Mouse (Mus musculus) stomach, postnatal 0 days (tissue): ENCODE data around the gene Kcnc3. TPM values are rescaled to one million over a fixed set of nuclear protein-coding genes. Genes with fewer than 3 reads are reported as not detected.

Experiments used
- ATAC-seq: fragments of 200-750 bp; cut with Nextera tagmentation; 2 replicates; pipeline ENCODE4 v1.8.0; 2017; ENCODE audit not compliant: low FRiP score, low TSS enrichment
- DNase-seq: peaks from one replicate; pipeline ENCODE4 v3.0.0-alpha.2; 2016; ENCODE audit warnings: low spot score
- H3K27ac ChIP-seq: fragments of 300-500 bp; sonication (generic); replicated peaks from 2 replicates; pipeline ENCODE4 v1.5.1; 2014; ENCODE audit warnings: mild to moderate bottlenecking, control low read depth
- H3K27me3 ChIP-seq: fragments of 300-500 bp; sonication (generic); 2 replicates; pipeline ENCODE4 v1.6.1; 2014; ENCODE audit warnings: low read length; ENCODE audit not compliant: control insufficient read depth, insufficient read depth
- H3K36me3 ChIP-seq: fragments of 300-500 bp; sonication (generic); 2 replicates; pipeline ENCODE4 v1.6.1; 2014; ENCODE audit warnings: low read length, mixed read lengths; ENCODE audit not compliant: control insufficient read depth, insufficient read depth
- H3K4me1 ChIP-seq: fragments of 300-500 bp; sonication (generic); replicated peaks from 2 replicates; pipeline ENCODE4 v1.6.1; 2014; ENCODE audit warnings: antibody characterized with exemption; ENCODE audit not compliant: control insufficient read depth, insufficient read depth
- H3K4me2 ChIP-seq: fragments of 300-500 bp; sonication (generic); replicated peaks from 2 replicates; pipeline ENCODE4 v1.6.1; 2014; ENCODE audit warnings: low read depth, mild to moderate bottlenecking, control low read depth, moderate library complexity
- H3K4me3 ChIP-seq: fragments of 300-500 bp; sonication (generic); 2 replicates; pipeline ENCODE4 v1.5.1; 2014; ENCODE audit warnings: low read depth, low read length, control low read depth
- H3K9ac ChIP-seq: fragments of 300-500 bp; sonication (generic); 2 replicates; pipeline ENCODE4 v1.6.1; 2014; ENCODE audit warnings: mild to moderate bottlenecking, low read length, control low read depth, mixed read lengths
- H3K9me3 ChIP-seq: fragments of 300-500 bp; sonication (generic); 2 replicates; pipeline ENCODE4 v1.6.1; 2016; ENCODE audit warnings: low read length; ENCODE audit not compliant: control insufficient read depth
- CTCF ChIP-seq: IDR thresholded peaks from 2 replicates; pipeline ENCODE4 v1.5.1; 2016; ENCODE audit warnings: antibody characterized with exemption, low read depth, mild to moderate bottlenecking, moderate library complexity
- EP300 ChIP-seq: optimal IDR thresholded peaks from 2 replicates; pipeline ENCODE3; 2016; ENCODE audit warnings: antibody characterized with exemption
- WGBS: fragments of 180-500 bp; shearing (Covaris S2); extraction: QIAGEN DNeasy Blood & Tissue Kit; methylation state at CpG from one replicate; pipeline ENCODE4 v1.1.7; 2014; 5-methylcytosine and 5-hydroxymethylcytosine counted together
- polyA plus RNA-seq: library from polyadenylated mRNA; unstranded; fragments of >200 nt; fragmentation: Nextera tagmentation; extraction: Ambion mirVana; gene quantifications from 2 replicates; pipeline ENCODE4 v1.2.1, GENCODE M21; 2015

The Kcnc3 gene
- polyA plus RNA-seq, 1 experiment from 2014 or later: 0.10 TPM

GRCm38 (mm10) chr7:44552141-44552908 lies 38.1 kb upstream of the Kcnc3 start:
- WGBS: 88% methylated on average over 31 of the region's 31 CpGs
- Histone ChIP-seq H3K4me3 (peak overlapping the region; percentile 96; the same call in 1 of the 2 replicates), H3K36me3 (peaks cover 23% of the 10 kb centered on the region), H3K27ac (peak overlapping the region; percentile 100; the same call in 1 of the 2 replicates), H3K4me1 (no peaks in the 10 kb centered on the region; the same call in 1 of the 2 replicates), H3K4me2 (no peak overlapping the region; the same call in 1 of the 2 replicates), H3K9ac (no peak overlapping the region), H3K9me3 (no peaks in the 10 kb centered on the region), H3K27me3 (no peaks in the 10 kb centered on the region)
- DNase-seq: no peak
- TF ChIP-seq CTCF (no peak), EP300 (no peak)
- ATAC-seq: no peak

- H3K9ac ChIP-seq: peak overlapping the region; percentile 91
- no peaks in the 10 kb centered on the region for H3K4me1 ChIP-seq
- WGBS: under 1% methylated on average over 29 of the region's 32 CpGs
- peak overlapping the region; percentile 78 for H3K4me2 ChIP-seq
- DNase-seq (peak; percentile 90), ATAC-seq (peak; percentile 76)
- H3K4me3 ChIP-seq: peak overlapping the region; percentile 96
- no peaks in the 10 kb centered on the region for H3K27me3 ChIP-seq
- H3K9me3 ChIP-seq: no peaks in the 10 kb centered on the region
- H3K27ac ChIP-seq: peak overlapping the region; percentile 100
- TF ChIP-seq EP300: no peak
- no peak for TF ChIP-seq CTCF
- peaks cover 23% of the 10 kb centered on the region for H3K36me3 ChIP-seq
These were observed 37.2 kb upstream of the Kcnc3 start for GRCm38 (mm10) chr7:44553196-44553764.

GRCm38 (mm10) chr7:44553826-44554225 lies 36.6 kb upstream of the Kcnc3 start, which contains the start of gene Nr1h2:
TSS of gene Nr1h2 (minus strand) at chr7:44553951.
- Histone ChIP-seq H3K27me3 (no peaks in the 10 kb centered on the region), H3K27ac (peak within 1 kb of the TSS; percentile 100), H3K4me2 (peak within 1 kb of the TSS; percentile 78), H3K36me3 (peaks cover 23% of the 10 kb centered on the region), H3K4me3 (peak within 1 kb of the TSS; percentile 96), H3K9ac (peak within 1 kb of the TSS; percentile 91), H3K9me3 (no peaks in the 10 kb centered on the region), H3K4me1 (no peaks in the 10 kb centered on the region)
- DNase-seq: peak; percentile 97
- TF ChIP-seq EP300 (peak; percentile 86), CTCF (no peak)
- WGBS: under 1% methylated on average over 22 of the region's 22 CpGs
- peak; percentile 88 for ATAC-seq

GRCm38 (mm10) chr7:44557629-44558028 lies 32.8 kb upstream of the Kcnc3 start:
- Histone ChIP-seq H3K9me3 (no peaks in the 10 kb centered on the region), H3K27ac (no peak overlapping the region), H3K4me1 (no peaks in the 10 kb centered on the region), H3K9ac (no peak overlapping the region), H3K4me3 (no peak overlapping the region), H3K27me3 (no peaks in the 10 kb centered on the region), H3K36me3 (no peaks in the 10 kb centered on the region), H3K4me2 (no peak overlapping the region)
- no peak for DNase-seq
- 66% methylated on average over 2 of the region's 2 CpGs for WGBS
- ATAC-seq: no peak
- TF ChIP-seq CTCF: no peak
- no peak for TF ChIP-seq EP300

- H3K9ac ChIP-seq: no peak overlapping the region
- ATAC-seq (no peak), DNase-seq (peak; percentile 81)
- no peak overlapping the region for H3K4me2 ChIP-seq
- no peaks in the 10 kb centered on the region for H3K27me3 ChIP-seq
- H3K4me3 ChIP-seq: no peak overlapping the region
- H3K36me3 ChIP-seq: no peaks in the 10 kb centered on the region
- no peaks in the 10 kb centered on the region for H3K9me3 ChIP-seq
- H3K4me1 ChIP-seq: no peaks in the 10 kb centered on the region
- WGBS: 51% methylated on average over 18 of the region's 18 CpGs
- TF ChIP-seq EP300: no peak
- TF ChIP-seq CTCF: peak; percentile 87
- no peak overlapping the region for H3K27ac ChIP-seq
These were observed 29.7 kb upstream of the Kcnc3 start for GRCm38 (mm10) chr7:44560435-44561400.
